Mouse (Mus musculus) MEL (cell line): Measurements from ENCODE around the gene Ap5s1.

Experiments used
- BHLHE40 ChIP-seq: IDR thresholded peaks from 2 replicates; pipeline ENCODE4 v1.6.1; 2012; ENCODE audit warnings: low read depth, mild to moderate bottlenecking, inconsistent platforms, low read length, improper control_type of control experiment, borderline replicate concordance
- CTCF ChIP-seq, 3 experiments: IDR thresholded peaks in 2 of 3; conservative IDR thresholded peaks in 1 of 3; 2 replicates each; pipeline ENCODE4 v1.5.1; 2011 to 2012; ENCODE audit warnings: low read length in 3 of 3, low read depth in 2 of 3, mild to moderate bottlenecking in 2 of 3, improper control_type of control experiment in 1 of 3, inconsistent platforms in 1 of 3, mixed read lengths in 1 of 3, moderate library complexity in 1 of 3; ENCODE audit not compliant: control insufficient read depth in 1 of 3, insufficient read depth in 1 of 3, poor library complexity in 1 of 3, severe bottlenecking in 1 of 3
- ETS1 ChIP-seq: IDR thresholded peaks from 2 replicates; pipeline ENCODE4 v1.6.1; 2012; ENCODE audit warnings: low read depth, mild to moderate bottlenecking, inconsistent platforms, low read length, improper control_type of control experiment, moderate library complexity
- POLR2A ChIP-seq, 2 experiments: IDR thresholded peaks; 2 replicates each; pipeline ENCODE4 v1.6.1; 2011 to 2012; ENCODE audit warnings: low read length in 2 of 2, mild to moderate bottlenecking in 2 of 2, control low read depth in 1 of 2, improper control_type of control experiment in 1 of 2, low read depth in 1 of 2, moderate library complexity in 1 of 2; ENCODE audit not compliant: control insufficient read depth in 1 of 2, insufficient read depth in 1 of 2, poor library complexity in 1 of 2
- POLR2AphosphoS2 ChIP-seq: IDR thresholded peaks from 2 replicates; pipeline ENCODE4 v1.6.1; 2011; ENCODE audit warnings: low read length, improper control_type of control experiment
- TCF12 ChIP-seq: IDR thresholded peaks from 2 replicates; pipeline ENCODE4 v1.6.1; 2014; ENCODE audit warnings: low read depth, mild to moderate bottlenecking, inconsistent platforms, low read length, improper control_type of control experiment, moderate library complexity

- no peak for TF ChIP-seq POLR2AphosphoS2
- no peak for TF ChIP-seq CTCF (IDR thresholded peaks at IDR 0.05 in 2 of 3, conservative IDR thresholded peaks at IDR 0.05 in 1 of 3; ENCODE audit: control insufficient read depth in 1 of 3, insufficient read depth in 1 of 3, low read depth in 2 of 3, low read length in 3 of 3, poor library complexity in 1 of 3, severe bottlenecking in 1 of 3)
- no peak for TF ChIP-seq TCF12
- TF ChIP-seq BHLHE40 = no peak
- no peak for TF ChIP-seq POLR2A (IDR thresholded peaks at IDR 0.05; ENCODE audit: control insufficient read depth in 1 of 2, insufficient read depth in 1 of 2, low read depth in 1 of 2, low read length in 2 of 2, poor library complexity in 1 of 2)
- TF ChIP-seq ETS1 = no peak
Measured at GRCm38 (mm10) chr2:131190344-131191004, 16.4 kb upstream of the Ap5s1 start.
